Mouse (Mus musculus) neural tube, embryonic 14.5 days (tissue): ENCODE results near the gene Hist2h2be. TPM values are rescaled to one million over a fixed set of nuclear protein-coding genes. Genes with fewer than 3 reads are reported as not detected.
"Not testable (repeated sequence)": the region's sequence is repeated elsewhere in the genome, so short reads cannot be mapped to it uniquely, and the experiment has no call there.

Experiments
- ATAC-seq: fragments of 200-750 bp; cut with Nextera tagmentation; 2 replicates; pipeline ENCODE4 v1.8.0; 2017; ENCODE audit warnings: low read depth, mild to moderate bottlenecking, moderate TSS enrichment, moderate library complexity
- H3K27ac ChIP-seq: fragments of 300-500 bp; sonication (generic); 2 replicates; pipeline ENCODE4 v1.5.1; 2014; ENCODE audit warnings: low read depth, mild to moderate bottlenecking, control low read depth, low read length, moderate library complexity, mixed read lengths
- H3K27me3 ChIP-seq: fragments of 300-500 bp; sonication (generic); 2 replicates; pipeline ENCODE4 v1.6.1; 2014; ENCODE audit warnings: low read length; ENCODE audit not compliant: control insufficient read depth, insufficient read depth
- H3K36me3 ChIP-seq: fragments of 300-500 bp; sonication (generic); 2 replicates; pipeline ENCODE4 v1.6.1; 2014; ENCODE audit warnings: low read length, mixed read lengths; ENCODE audit not compliant: control insufficient read depth, insufficient read depth
- H3K4me1 ChIP-seq: fragments of 300-500 bp; sonication (generic); 2 replicates; pipeline ENCODE4 v1.6.1; 2014; ENCODE audit warnings: low read length; ENCODE audit not compliant: control insufficient read depth, insufficient read depth
- H3K4me2 ChIP-seq: fragments of 300-500 bp; sonication (generic); 2 replicates; pipeline ENCODE4 v1.6.1; 2014; ENCODE audit warnings: mild to moderate bottlenecking, low read depth, low read length, control low read depth
- H3K4me3 ChIP-seq: fragments of 300-500 bp; sonication (generic); 2 replicates; pipeline ENCODE4 v1.5.1; 2014; ENCODE audit warnings: low read depth, low read length, control low read depth, mixed read lengths
- H3K9ac ChIP-seq: fragments of 300-500 bp; sonication (generic); replicated peaks from 2 replicates; pipeline ENCODE4 v1.6.1; 2014; ENCODE audit warnings: low read depth, mild to moderate bottlenecking, control low read depth, low read length, mixed read lengths
- H3K9me3 ChIP-seq: fragments of 300-500 bp; sonication (generic); 2 replicates; pipeline ENCODE4 v1.6.1; 2016; ENCODE audit warnings: low read length; ENCODE audit not compliant: control insufficient read depth
- WGBS: fragments of 180-500 bp; shearing (Covaris S2); extraction: QIAGEN DNeasy Blood & Tissue Kit; methylation state at CpG from one replicate; pipeline ENCODE4 v1.1.7; 2014; 5-methylcytosine and 5-hydroxymethylcytosine counted together
- polyA plus RNA-seq: library from polyadenylated mRNA; unstranded; fragments of >200 nt; fragmentation: Nextera tagmentation; extraction: Ambion mirVana; gene quantifications from 2 replicates; pipeline ENCODE4 v1.2.1, GENCODE M21; 2014

The Hist2h2be gene
- polyA plus RNA-seq, 1 experiment from 2014 or later = 4.8 TPM

DNA sequence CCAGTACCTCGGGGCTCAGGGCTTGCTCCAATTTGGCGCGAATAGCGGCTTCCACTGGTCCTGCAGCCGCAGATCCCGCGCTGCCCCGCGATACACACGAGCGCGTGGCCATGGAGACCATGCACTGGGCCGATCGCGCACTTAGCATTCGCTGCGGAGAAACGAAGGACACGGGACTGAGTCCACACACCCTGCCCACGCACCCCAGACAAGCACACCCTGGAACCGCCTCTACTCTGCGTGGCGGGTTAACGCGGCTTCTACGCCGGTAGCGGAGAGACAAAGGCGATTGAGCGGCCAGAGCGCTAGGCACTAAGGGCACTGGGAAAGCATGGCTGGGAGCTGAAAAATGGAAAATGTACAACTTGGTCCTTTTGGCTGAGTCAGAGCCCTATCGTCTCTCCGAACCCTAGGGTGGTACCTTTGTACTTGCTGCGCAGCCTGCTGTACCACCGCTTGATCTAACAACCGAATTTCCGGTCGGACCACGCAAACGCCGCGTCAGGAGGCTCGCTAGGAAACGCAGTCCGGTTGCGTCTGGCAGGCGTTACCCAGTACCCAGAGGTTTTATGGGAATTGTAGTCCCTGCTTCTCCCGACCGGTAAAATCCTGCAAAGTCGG, 23.7 kb upstream of the Hist2h2be start:
- under 1% methylated on average over 50 of the region's 50 CpGs for WGBS

GRCm38 (mm10) chr3:96198181-96198580, 22.7 kb upstream of the Hist2h2be start:
- Histone ChIP-seq H3K4me3 (peak overlapping the region; percentile 72), H3K27ac (peak overlapping the region; percentile 55; the same call in 1 of the 2 replicates), H3K27me3 (no peaks in the 10 kb centered on the region), H3K9ac (peak overlapping the region; percentile 42), H3K4me2 (peak overlapping the region; percentile 95), H3K9me3 (no peaks in the 10 kb centered on the region), H3K36me3 (peaks cover 7% of the 10 kb centered on the region; the same call in 1 of the 2 replicates), H3K4me1 (peaks cover 11% of the 10 kb centered on the region; the same call in 1 of the 2 replicates)
- ATAC-seq = peak; percentile 36; the same call in 1 of the 2 replicates
- 1% methylated on average over 5 of the region's 6 CpGs for WGBS

More for the DNA sequence above, 23.7 kb upstream of the Hist2h2be start:
- H3K9ac ChIP-seq = peak overlapping the region; percentile 92
- ATAC-seq = peak; percentile 95
- H3K4me3 ChIP-seq = peak overlapping the region; percentile 72
- no peaks in the 10 kb centered on the region for H3K9me3 ChIP-seq
- peak overlapping the region; percentile 95 for H3K4me2 ChIP-seq
- H3K4me1 ChIP-seq = peaks cover 11% of the 10 kb centered on the region; the same call in 1 of the 2 replicates
- H3K36me3 ChIP-seq = peaks cover 14% of the 10 kb centered on the region; the same call in 1 of the 2 replicates
- H3K27ac ChIP-seq = peak overlapping the region; percentile 98
- H3K27me3 ChIP-seq = no peaks in the 10 kb centered on the region

- H3K27me3 ChIP-seq, H3K4me2 ChIP-seq, H3K27ac ChIP-seq, H3K9me3 ChIP-seq, H3K9ac ChIP-seq, H3K4me3 ChIP-seq, ATAC-seq, H3K36me3 ChIP-seq: not testable (repeated sequence)
- peaks cover 11% of the 10 kb centered on the region; the same call in 1 of the 2 replicates for H3K4me1 ChIP-seq
- 79% methylated on average over 3 of the region's 8 CpGs for WGBS
Measured at GRCm38 (mm10) chr3:96198601-96199251, 22.2 kb upstream of the Hist2h2be start.

- no peak overlapping the region for H3K4me2 ChIP-seq
- no peaks in the 10 kb centered on the region for H3K27me3 ChIP-seq
- H3K9me3 ChIP-seq = no peaks in the 10 kb centered on the region
- H3K27ac ChIP-seq = no peak overlapping the region
- H3K36me3 ChIP-seq = no peaks in the 10 kb centered on the region
- no peak overlapping the region for H3K4me3 ChIP-seq
- H3K4me1 ChIP-seq = peaks cover 11% of the 10 kb centered on the region; the same call in 1 of the 2 replicates
- no peak overlapping the region for H3K9ac ChIP-seq
- WGBS = 79% methylated on average over 2 of the region's 2 CpGs
- no peak for ATAC-seq
Measured at GRCm38 (mm10) chr3:96199731-96200130, 21.2 kb upstream of the Hist2h2be start.

DNA sequence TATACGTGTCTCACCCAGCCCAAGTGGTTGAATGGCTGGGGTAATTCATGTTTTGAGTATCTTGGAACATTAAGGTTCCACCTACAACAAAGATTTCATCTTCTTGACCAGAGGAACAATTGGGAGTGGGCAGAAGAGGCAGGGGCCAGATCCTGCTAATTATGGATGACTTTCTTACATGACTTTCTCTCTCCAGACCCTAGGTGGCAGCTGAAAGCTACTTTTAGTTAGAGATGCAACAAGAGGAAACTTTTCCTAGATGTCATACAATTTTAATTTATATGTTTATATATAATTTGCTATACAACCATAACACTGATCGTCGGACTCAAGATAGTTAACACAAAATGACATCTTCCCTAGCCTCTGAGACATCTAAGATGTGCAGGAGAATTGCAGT, 13.1 kb upstream of the Hist2h2be start:
- Histone ChIP-seq H3K9ac (no peak overlapping the region), H3K36me3 (no peaks in the 10 kb centered on the region), H3K4me2 (no peak overlapping the region), H3K27me3 (no peaks in the 10 kb centered on the region), H3K27ac (no peak overlapping the region), H3K9me3 (no peaks in the 10 kb centered on the region), H3K4me1 (no peaks in the 10 kb centered on the region), H3K4me3 (no peak overlapping the region)
- ATAC-seq = no peak
- 88% methylated on average over 3 of the region's 3 CpGs for WGBS

GRCm38 (mm10) chr3:96209242-96209641, 11.7 kb upstream of the Hist2h2be start:
- Histone ChIP-seq H3K36me3 (no peaks in the 10 kb centered on the region), H3K4me1 (no peaks in the 10 kb centered on the region), H3K4me2 (no peak overlapping the region), H3K27me3 (no peaks in the 10 kb centered on the region), H3K27ac (no peak overlapping the region), H3K9me3 (no peaks in the 10 kb centered on the region), H3K9ac (no peak overlapping the region), H3K4me3 (no peak overlapping the region)
- no peak for ATAC-seq
- WGBS = 32% methylated on average over 15 of the region's 15 CpGs

DNA sequence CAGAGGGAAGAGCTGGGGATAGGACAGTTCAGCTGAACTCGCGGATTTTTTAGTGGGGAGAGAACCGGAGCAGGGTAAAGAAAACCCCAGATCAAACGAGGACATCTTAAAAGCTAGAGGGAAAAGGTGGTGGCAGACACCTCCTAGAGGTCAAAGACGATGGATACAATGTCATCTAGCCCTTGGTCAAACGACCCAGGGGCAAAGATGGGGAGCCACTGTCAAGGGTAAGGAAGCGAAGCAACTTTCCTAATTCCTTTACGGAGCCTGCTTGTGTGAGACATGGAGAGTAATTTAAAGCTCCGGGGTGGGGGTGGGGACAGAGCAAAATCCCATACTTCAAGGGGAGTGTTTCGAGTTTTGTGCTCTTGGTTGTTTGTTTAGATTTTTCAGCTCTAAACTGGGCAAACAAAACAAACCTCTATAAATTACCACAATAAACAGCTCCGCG, 1.7 kb upstream of the Hist2h2be start:
- peak overlapping the region; percentile 50 for H3K9ac ChIP-seq
- H3K27ac ChIP-seq = peak overlapping the region; percentile 95
- peak; percentile 40 for ATAC-seq
- H3K36me3 ChIP-seq = no peaks in the 10 kb centered on the region
- 0% methylated on average over 12 of the region's 12 CpGs for WGBS
- no peaks in the 10 kb centered on the region for H3K27me3 ChIP-seq
- peak overlapping the region; percentile 83 for H3K4me2 ChIP-seq
- H3K9me3 ChIP-seq = no peaks in the 10 kb centered on the region
- H3K4me1 ChIP-seq = peaks cover 13% of the 10 kb centered on the region
- H3K4me3 ChIP-seq = peak overlapping the region; percentile 48

GRCm38 (mm10) chr3:96219661-96220130, 1.2 kb upstream of the Hist2h2be start, which contains the start of the genes Bola1 and Hist2h2ab:
TSS of gene Bola1 (minus strand) at chr3:96219709.
TSS of gene Hist2h2ab (plus strand) at chr3:96219865.
- peaks cover 13% of the 10 kb centered on the region for H3K4me1 ChIP-seq
- under 1% methylated on average over 37 of the region's 37 CpGs for WGBS
- peak; percentile 92 for ATAC-seq
- H3K27me3 ChIP-seq = no peaks in the 10 kb centered on the region
- H3K27ac ChIP-seq = peak within 1 kb of the TSS; percentile 95
- peak within 1 kb of the TSS; percentile 48 for H3K4me3 ChIP-seq
- H3K9me3 ChIP-seq = no peaks in the 10 kb centered on the region
- no peaks in the 10 kb centered on the region for H3K36me3 ChIP-seq
- peak within 1 kb of the TSS; percentile 54 for H3K9ac ChIP-seq
- peak within 1 kb of the TSS; percentile 83 for H3K4me2 ChIP-seq
